Mouse (Mus musculus) forebrain, postnatal 0 days (tissue): Measurements from ENCODE around the gene Slc50a1. TPM values are rescaled to one million over a fixed set of nuclear protein-coding genes. Genes with fewer than 3 reads are reported as not detected.

Experiments used
- ATAC-seq: fragments of 200-750 bp; cut with Nextera tagmentation; 2 replicates; pipeline ENCODE4 v1.8.0; 2017; ENCODE audit warnings: mild to moderate bottlenecking, moderate library complexity
- DNase-seq: peaks from one replicate; pipeline ENCODE4 v3.0.0-alpha.2; 2015
- H3K27ac ChIP-seq: fragments of 300-500 bp; sonication (generic); 2 replicates; pipeline ENCODE4 v1.5.1; 2014; ENCODE audit warnings: low read depth, mild to moderate bottlenecking, antibody characterized with exemption, low read length, moderate library complexity, mixed read lengths
- H3K27me3 ChIP-seq: fragments of 300-500 bp; sonication (generic); 2 replicates; pipeline ENCODE4 v1.6.1; 2014; ENCODE audit warnings: mild to moderate bottlenecking, low read length, mixed read lengths; ENCODE audit not compliant: insufficient read depth
- H3K36me3 ChIP-seq: fragments of 300-500 bp; sonication (generic); 2 replicates; pipeline ENCODE4 v1.6.1; 2014; ENCODE audit warnings: mild to moderate bottlenecking, moderate library complexity; ENCODE audit not compliant: insufficient read depth
- H3K4me1 ChIP-seq: fragments of 300-500 bp; sonication (generic); 2 replicates; pipeline ENCODE4 v1.6.1; 2014; ENCODE audit warnings: antibody characterized with exemption; ENCODE audit not compliant: insufficient read depth
- H3K4me2 ChIP-seq: fragments of 300-500 bp; sonication (generic); 2 replicates; pipeline ENCODE4 v1.6.1; 2014; ENCODE audit warnings: low read depth, mild to moderate bottlenecking, moderate library complexity
- H3K4me3 ChIP-seq: fragments of 300-500 bp; sonication (generic); 2 replicates; pipeline ENCODE4 v1.5.1; 2014; ENCODE audit warnings: low read depth, low read length, mixed read lengths
- H3K9ac ChIP-seq: fragments of 300-500 bp; sonication (generic); 2 replicates; pipeline ENCODE4 v1.6.1; 2014; ENCODE audit warnings: mild to moderate bottlenecking
- H3K9me3 ChIP-seq: fragments of 300-500 bp; sonication (generic); 2 replicates; pipeline ENCODE4 v1.6.1; 2016; ENCODE audit warnings: low read length
- CTCF ChIP-seq: sonication (generic); IDR thresholded peaks from 2 replicates; pipeline ENCODE4 v1.5.1; 2016; ENCODE audit warnings: antibody characterized with exemption, control low read depth, low read depth
- WGBS: fragments of 180-500 bp; shearing (Covaris S2); extraction: QIAGEN DNeasy Blood & Tissue Kit; methylation state at CpG from one replicate; pipeline ENCODE4 v1.1.7; 2014; 5-methylcytosine and 5-hydroxymethylcytosine counted together
- polyA plus RNA-seq: library from polyadenylated mRNA; unstranded; fragments of >200 nt; fragmentation: Nextera tagmentation; extraction: Ambion mirVana; gene quantifications from 2 replicates; pipeline ENCODE4 v1.2.1, GENCODE M21; 2015
- total RNA-seq: library from RNA; depleted of rRNA; stranded (reverse); fragments of >200 nt; gene quantifications from 2 replicates; pipeline ENCODE4 v1.2.3, GENCODE M21; 2014

Slc50a1 gene
- total and polyA plus RNA-seq, 2 experiments from 2014 or later: 26.7 to 34.8 TPM

- DNase-seq: peak; percentile 79
- H3K27me3 ChIP-seq: no peaks in the 10 kb centered on the region
- H3K36me3 ChIP-seq: no peaks in the 10 kb centered on the region
- no peak for TF ChIP-seq CTCF
- peak; percentile 79 for ATAC-seq
- 0 out of 2 replicates have a peak, but pooled peaks cover 9% of the 10 kb centered on the region for H3K4me1 ChIP-seq
- no peaks in the 10 kb centered on the region for H3K9me3 ChIP-seq
- H3K4me2 ChIP-seq: peak overlapping the region; percentile 91
- H3K27ac ChIP-seq: peak overlapping the region; percentile 57
- peak overlapping the region; percentile 49 for H3K4me3 ChIP-seq
- peak overlapping the region; percentile 59 for H3K9ac ChIP-seq
- 2% methylated on average over 35 of the region's 35 CpGs for WGBS
Observed at GRCm38 (mm10) chr3:89279153-89279890, 9.0 kb upstream of the Slc50a1 start.

- no peaks in the 10 kb centered on the region for H3K27me3 ChIP-seq
- 37% methylated on average over 8 of the region's 8 CpGs for WGBS
- no peak for DNase-seq
- peak overlapping the region; percentile 49 for H3K4me3 ChIP-seq
- H3K4me2 ChIP-seq: peak overlapping the region; percentile 91
- H3K9me3 ChIP-seq: no peaks in the 10 kb centered on the region
- H3K9ac ChIP-seq: no peak overlapping the region
- no peak for TF ChIP-seq CTCF
- H3K36me3 ChIP-seq: no peaks in the 10 kb centered on the region
- H3K4me1 ChIP-seq: 0 out of 2 replicates have a peak, but pooled peaks cover 9% of the 10 kb centered on the region
- ATAC-seq: no peak
- no peak overlapping the region for H3K27ac ChIP-seq
Observed at GRCm38 (mm10) chr3:89278643-89279042, 8.3 kb upstream of the Slc50a1 start.

- Histone ChIP-seq H3K9me3 (no peaks in the 10 kb centered on the region), H3K27ac (no peak overlapping the region)
- no peak for DNase-seq
Observed at GRCm38 (mm10) chr3:89278107-89278506, 7.7 kb upstream of the Slc50a1 start.

GRCm38 (mm10) chr3:89277281-89278021, 7.1 kb upstream of the Slc50a1 start:
- TF ChIP-seq CTCF: no peak
- H3K27ac ChIP-seq: no peak overlapping the region
- whole genome bisulfite sequencing: 56% methylated on average over 14 of the region's 14 CpGs
- no peak overlapping the region for H3K4me3 ChIP-seq
- H3K36me3 ChIP-seq: no peaks in the 10 kb centered on the region
- 0 out of 2 replicates have a peak, but pooled peaks cover 9% of the 10 kb centered on the region for H3K4me1 ChIP-seq
- no peak overlapping the region for H3K4me2 ChIP-seq
- H3K9me3 ChIP-seq: no peaks in the 10 kb centered on the region
- DNase-seq (no peak), ATAC-seq (no peak)
- H3K27me3 ChIP-seq: no peaks in the 10 kb centered on the region
- H3K9ac ChIP-seq: no peak overlapping the region

More at GRCm38 (mm10) chr3:89278107-89278506, 7.7 kb upstream of the Slc50a1 start:
- Histone ChIP-seq H3K4me2 (peak overlapping the region; percentile 91), H3K9ac (no peak overlapping the region), H3K4me1 (0 out of 2 replicates have a peak, but pooled peaks cover 9% of the 10 kb centered on the region), H3K4me3 (no peak overlapping the region), H3K27me3 (no peaks in the 10 kb centered on the region), H3K36me3 (no peaks in the 10 kb centered on the region)
- no peak for TF ChIP-seq CTCF
- 86% methylated on average over 7 of the region's 7 CpGs for WGBS
- no peak for ATAC-seq

- no peak overlapping the region for H3K9ac ChIP-seq
- WGBS: 94% methylated on average over 13 of the region's 13 CpGs
- H3K27ac ChIP-seq: no peak overlapping the region
- 0 out of 2 replicates have a peak, but pooled peaks cover 8% of the 10 kb centered on the region for H3K4me1 ChIP-seq
- H3K9me3 ChIP-seq: no peaks in the 10 kb centered on the region
- no peak for TF ChIP-seq CTCF
- H3K4me3 ChIP-seq: no peak overlapping the region
- no peak for ATAC-seq
- no peak overlapping the region for H3K4me2 ChIP-seq
- no peak for DNase-seq
- no peaks in the 10 kb centered on the region for H3K27me3 ChIP-seq
- no peaks in the 10 kb centered on the region for H3K36me3 ChIP-seq
Observed at GRCm38 (mm10) chr3:89276061-89276460, 5.7 kb upstream of the Slc50a1 start.

GRCm38 (mm10) chr3:89271760-89272159, 1.4 kb upstream of the Slc50a1 start:
- WGBS: 54% methylated on average over 6 of the region's 6 CpGs
- Histone ChIP-seq H3K4me2 (no peak overlapping the region), H3K4me1 (peaks cover 19% of the 10 kb centered on the region), H3K27ac (no peak overlapping the region), H3K9ac (no peak overlapping the region), H3K9me3 (no peaks in the 10 kb centered on the region), H3K4me3 (no peak overlapping the region), H3K36me3 (no peaks in the 10 kb centered on the region), H3K27me3 (no peaks in the 10 kb centered on the region)
- DNase-seq (no peak), ATAC-seq (no peak)
- TF ChIP-seq CTCF: no peak

- no peaks in the 10 kb centered on the region for H3K36me3 ChIP-seq
- no peaks in the 10 kb centered on the region for H3K27me3 ChIP-seq
- peak overlapping the region; percentile 56; the same call in 1 of the 2 replicates for H3K4me3 ChIP-seq
- ATAC-seq (no peak), DNase-seq (peak; percentile 33)
- peak overlapping the region; percentile 74; the same call in 1 of the 2 replicates for H3K27ac ChIP-seq
- WGBS: 43% methylated on average over 6 of the region's 6 CpGs
- H3K9me3 ChIP-seq: no peaks in the 10 kb centered on the region
- peak overlapping the region; percentile 86 for H3K4me2 ChIP-seq
- TF ChIP-seq CTCF: no peak
- H3K4me1 ChIP-seq: peaks cover 22% of the 10 kb centered on the region
- H3K9ac ChIP-seq: peak overlapping the region; percentile 70; the same call in 1 of the 2 replicates
Observed at GRCm38 (mm10) chr3:89270891-89271290, 521 bp upstream of the Slc50a1 start.
